Mouse (Mus musculus): ENCODE data around the gene Fam174b.

Gene Fam174b

GRCm38 (mm10) chr7:73813887-73814286 is 73.8 kb downstream of the Fam174b start:
- no peak for DNase-seq (ENCODE audit: low read depth, low spot score)

GRCm38 (mm10) chr7:73814454-73814853 is 74.4 kb downstream of the Fam174b start:
- no peak for DNase-seq (ENCODE audit: low read depth, low spot score)

DNA sequence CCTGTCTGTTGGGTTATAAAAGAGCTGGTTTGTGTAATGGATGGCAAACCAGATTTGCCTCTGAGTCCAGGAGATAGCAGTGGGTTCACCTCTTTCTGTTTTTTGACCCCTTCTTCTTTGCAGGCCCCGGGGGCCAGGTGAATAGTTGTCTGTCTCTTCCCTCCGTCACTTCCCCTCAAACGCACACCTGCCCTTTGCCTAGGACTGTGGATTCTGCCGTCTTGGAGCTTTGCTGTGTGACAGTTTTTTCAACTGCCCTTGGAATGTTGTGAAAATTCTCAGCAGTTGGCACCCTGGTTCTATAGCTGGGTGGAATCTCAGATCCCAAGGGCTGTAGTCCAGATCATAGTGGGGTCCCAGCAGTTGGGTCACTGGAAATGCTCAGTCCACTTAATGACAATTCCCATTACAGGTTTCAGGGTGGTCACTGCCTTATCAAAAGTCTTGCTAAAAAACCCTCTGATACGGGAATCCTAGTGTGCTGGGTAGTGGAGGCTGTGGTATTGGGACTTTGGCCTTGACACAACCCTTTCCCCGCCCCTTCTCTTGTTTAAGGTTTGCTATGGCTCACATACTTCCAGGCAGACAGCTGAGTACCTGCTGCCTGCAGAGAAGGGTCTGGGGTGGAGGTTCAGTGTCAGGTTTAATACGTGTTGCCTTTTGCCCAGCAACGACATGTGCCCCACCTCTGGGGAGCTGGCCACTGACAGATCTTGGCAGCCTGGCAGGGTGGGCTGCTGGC is 76.3 kb downstream of the Fam174b start:
- no peak for DNase-seq (ENCODE audit: low read depth, low spot score)

GRCm38 (mm10) chr7:73819366-73819765 is 79.3 kb downstream of the Fam174b start:
- DNase-seq (ENCODE audit: low read depth, low spot score), result no peak
